Mouse (Mus musculus): Measurements from ENCODE around the gene Pde11a.

DNA sequence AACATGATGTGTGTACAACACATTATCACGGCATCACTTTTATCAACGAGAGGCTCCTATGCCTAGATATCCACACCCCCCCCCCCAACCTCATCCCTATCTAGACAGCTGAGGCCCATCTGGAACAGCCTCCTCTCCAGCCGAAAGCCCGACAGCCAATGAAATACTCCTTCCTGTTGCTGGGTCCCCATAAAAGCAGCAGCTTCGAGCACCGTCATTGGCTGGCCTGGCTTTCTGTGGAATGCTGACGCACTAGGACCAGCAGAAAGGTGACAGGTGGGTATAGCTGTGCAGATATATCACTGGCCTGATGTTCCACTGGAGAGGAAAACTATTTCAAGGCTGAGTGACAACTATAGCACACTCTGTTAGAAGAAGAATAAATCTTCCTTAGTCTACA is 240.7 kb downstream of the Pde11a start:
- TF ChIP-seq CTCF (conservative IDR thresholded peaks at IDR 0.05; ENCODE audit: insufficient read depth, insufficient read length, low read depth, low read length): no peak
- TF ChIP-seq POLR2A (IDR thresholded peaks at IDR 0.05; ENCODE audit: low read depth, low read length): no peak
